ENCODE assay signal across 17 mouse cellular contexts in genomic region chr5:22307072-22307471, GRCm38 (mm10). TPM values are rescaled to one million over a fixed set of nuclear protein-coding genes. Genes with fewer than 3 reads are reported as not detected.
DNase-seq lines count a peak whose midpoint lies in the region; ATAC-seq and TF ChIP-seq lines count a peak whose summit lies in the region.
"Had no signal": no experiment of that assay in that cellular context is flagged by ENCODE, and none has a peak within 500 bp of the region (broad histone marks: within the 10 kb centered on the region; RNA-seq: fewer than 3 reads in every experiment).

No protein-coding gene starts in this region.

- TF ChIP-seq CTCF in hindbrain, postnatal 0 days (IDR thresholded peaks at IDR 0.05; ENCODE audit: low read depth), result no peak
- TF ChIP-seq CTCF in liver, postnatal 0 days (IDR thresholded peaks at IDR 0.05; ENCODE audit: low read depth), result no peak

- no peaks in the 10 kb centered on the region for H3K9me3 ChIP-seq in hindbrain, postnatal 0 days (ENCODE audit: low read length)
- no peaks in the 10 kb centered on the region for H3K9me3 ChIP-seq in hindbrain, embryonic 10.5 days
- H3K9me3 ChIP-seq in liver, postnatal 0 days (ENCODE audit: low read length), result no peaks in the 10 kb centered on the region
- H3K9me3 ChIP-seq in intestine, embryonic 16.5 days (ENCODE audit: control insufficient read depth, low read length), result no peaks in the 10 kb centered on the region
- H3K9me3 ChIP-seq: embryonic facial prominence, embryonic 10.5 days; limb, embryonic 15.5 days; neural tube, embryonic 13.5 days had no signal

- TF ChIP-seq EP300 in liver, postnatal 0 days (IDR thresholded peaks at IDR 0.05; ENCODE audit: low read depth), result no peak

- H3K4me2 ChIP-seq in hindbrain, postnatal 0 days (ENCODE audit: low read depth, low read length), result no peak overlapping the region
- H3K4me2 ChIP-seq in liver, postnatal 0 days (ENCODE audit: low read depth, low read length), result no peak overlapping the region
- H3K4me2 ChIP-seq in intestine, embryonic 16.5 days (ENCODE audit: low read depth, low read length), result no peak overlapping the region
- H3K4me2 ChIP-seq: limb, embryonic 15.5 days; lung, embryonic 14.5 days; neural tube, embryonic 13.5 days had no signal

- 0 out of 2 replicates have a peak, but pooled peaks cover 9% of the 10 kb centered on the region for H3K4me1 ChIP-seq in hindbrain, postnatal 0 days (ENCODE audit: insufficient read depth, low read length)
- H3K4me1 ChIP-seq in hindbrain, embryonic 10.5 days (replicated peaks), result peaks cover 10% of the 10 kb centered on the region
- no peaks in the 10 kb centered on the region for H3K4me1 ChIP-seq in liver, postnatal 0 days (ENCODE audit: insufficient read depth)
- H3K4me1 ChIP-seq in intestine, embryonic 16.5 days (ENCODE audit: control insufficient read depth, insufficient read depth, low read length), result no peaks in the 10 kb centered on the region
- H3K4me1 ChIP-seq: limb, embryonic 15.5 days had no signal

- intact Hi-C loops in left cerebral cortex, postnatal 14 days (cut with DNase I), result no loop called here

- H3K27ac ChIP-seq in hindbrain, postnatal 0 days, result no peak overlapping the region
- no peak overlapping the region for H3K27ac ChIP-seq in hindbrain, embryonic 10.5 days
- no peak overlapping the region for H3K27ac ChIP-seq in liver, postnatal 0 days (ENCODE audit: low read depth)
- no peak overlapping the region for H3K27ac ChIP-seq in intestine, embryonic 16.5 days (ENCODE audit: low read length)
- H3K27ac ChIP-seq: embryonic facial prominence, embryonic 10.5 days; limb, embryonic 15.5 days; neural tube, embryonic 13.5 days had no signal

- H3K4me3 ChIP-seq in hindbrain, postnatal 0 days (ENCODE audit: low read length), result no peak overlapping the region
- no peak overlapping the region for H3K4me3 ChIP-seq in hindbrain, embryonic 10.5 days
- no peak overlapping the region for H3K4me3 ChIP-seq in liver, postnatal 0 days (ENCODE audit: low read depth, low read length)
- H3K4me3 ChIP-seq in intestine, embryonic 16.5 days (ENCODE audit: low read length), result no peak overlapping the region
- H3K4me3 ChIP-seq: embryonic facial prominence, embryonic 10.5 days; limb, embryonic 15.5 days; neural tube, embryonic 13.5 days had no signal

- H3K9ac ChIP-seq in hindbrain, postnatal 0 days (replicated peaks; ENCODE audit: low read length), result no peak overlapping the region
- H3K9ac ChIP-seq in liver, postnatal 0 days (replicated peaks), result no peak overlapping the region
- H3K9ac ChIP-seq in intestine, embryonic 16.5 days (ENCODE audit: low read depth, low read length), result no peak overlapping the region
- H3K9ac ChIP-seq: limb, embryonic 15.5 days; lung, embryonic 14.5 days; neural tube, embryonic 13.5 days had no signal

- no peaks in the 10 kb centered on the region for H3K27me3 ChIP-seq in hindbrain, postnatal 0 days (ENCODE audit: insufficient read depth, low read length)
- no peaks in the 10 kb centered on the region for H3K27me3 ChIP-seq in hindbrain, embryonic 10.5 days (ENCODE audit: insufficient read depth, poor library complexity, severe bottlenecking)
- no peaks in the 10 kb centered on the region for H3K27me3 ChIP-seq in liver, postnatal 0 days (ENCODE audit: insufficient read depth, low read length)
- H3K27me3 ChIP-seq in intestine, embryonic 16.5 days (replicated peaks; ENCODE audit: control insufficient read depth, insufficient read depth, low read length), result no peaks in the 10 kb centered on the region
- H3K27me3 ChIP-seq: limb, embryonic 15.5 days; neural tube, embryonic 13.5 days had no signal

- no peaks in the 10 kb centered on the region for H3K36me3 ChIP-seq in hindbrain, postnatal 0 days (ENCODE audit: insufficient read depth, low read length)
- no peaks in the 10 kb centered on the region for H3K36me3 ChIP-seq in hindbrain, embryonic 10.5 days
- H3K36me3 ChIP-seq in liver, postnatal 0 days (replicated peaks; ENCODE audit: insufficient read depth, low read length), result no peaks in the 10 kb centered on the region
- no peaks in the 10 kb centered on the region for H3K36me3 ChIP-seq in intestine, embryonic 16.5 days (ENCODE audit: control insufficient read depth, insufficient read depth, low read length)
- H3K36me3 ChIP-seq: embryonic facial prominence, embryonic 10.5 days; limb, embryonic 15.5 days; neural tube, embryonic 13.5 days had no signal

- WGBS in hindbrain, postnatal 0 days, result 33% methylated on average over 3 of the region's 3 CpGs
- WGBS in hindbrain, embryonic 10.5 days, result 85% methylated on average over 3 of the region's 3 CpGs
- WGBS in liver, postnatal 0 days (ENCODE audit: insufficient replicate concordance), result 53% methylated on average over 3 of the region's 3 CpGs
- WGBS in intestine, embryonic 16.5 days, result 60% methylated on average over 3 of the region's 3 CpGs

- DNase-seq in hindbrain, postnatal 0 days (ENCODE audit: low spot score), result peak; percentile 34
- DNase-seq in hindbrain, embryonic 10.5 days (ENCODE audit: low spot score), result no peak
- peak; percentile 46 for DNase-seq in cerebellum, adult 11 months
- peak; percentile 80 for DNase-seq in cerebellum, adult 9-11 months
- peak; percentile 54 to 55 for DNase-seq in left cerebral cortex, postnatal 14 days (ENCODE audit: low spot score in 2 of 2)
- DNase-seq in liver, postnatal 0 days, result no peak
- DNase-seq in urinary bladder, postnatal 36 days (ENCODE audit: low spot score in 2 of 2), result no peak
- DNase-seq: adrenal gland, postnatal 25 days; heart, postnatal 36 days; kidney, postnatal 36 days; lung, embryonic 14.5 days had no signal

- 0 out of 2 replicates have a peak, but pooled peaks have one; percentile 59 for ATAC-seq in hindbrain, postnatal 0 days
- no peak for ATAC-seq in liver, postnatal 0 days
- ATAC-seq in intestine, embryonic 16.5 days, result no peak
- ATAC-seq: intestine, postnatal 0 days had no signal

RNA-seq across cellular contexts. Expression of gene Reln, which starts 37.4 kb away (rescaled TPM):
- 204 and 226 TPM in 2 replicates for total RNA-seq in hindbrain, postnatal 0 days (2014; rRNA removed)
- polyA plus RNA-seq in hindbrain, postnatal 0 days (2015; fragmentation: Nextera tagmentation; extraction: Ambion mirVana), result 41.9 and 42.8 TPM in 2 replicates
- 2.1 and 5.5 TPM in 2 replicates for polyA plus RNA-seq in hindbrain, embryonic 10.5 days (2016; fragmentation: Nextera tagmentation; extraction: Ambion mirVana)
- 100 to 1,000 TPM; 107 to 114 TPM for total RNA-seq in left cerebral cortex, postnatal 14 days (2021)
- polyA plus RNA-seq in liver, postnatal 0 days (2015; fragmentation: Nextera tagmentation; extraction: Ambion mirVana), result 15.0 and 16.8 TPM in 2 replicates
- 1.7 and 2.0 TPM in 2 replicates for polyA plus RNA-seq in intestine, embryonic 16.5 days (2015; fragmentation: Nextera tagmentation; extraction: Ambion mirVana)
- total RNA-seq: MEL had no signal

Comparison
In these comparisons a context has a peak if more than half of its experiments do, and no peak if none do; other contexts are left out.
1. DNase-seq: peak in hindbrain, postnatal 0 days (single experiment), cerebellum, adult 11 months (single experiment), cerebellum, adult 9-11 months (single experiment) and left cerebral cortex, postnatal 14 days (2 of 2); none in hindbrain, embryonic 10.5 days (single experiment), liver, postnatal 0 days (single experiment) and urinary bladder, postnatal 36 days (0 of 2).